Mouse (Mus musculus): ENCODE data around the gene Gabpb1. TPM values are rescaled to one million over a fixed set of nuclear protein-coding genes. Genes with fewer than 3 reads are reported as not detected.
A peak's percentile ranks its signal among the peaks of the same experiment; 100 is the strongest.

Gabpb1 gene
- polyA plus RNA-seq, 1 experiment from 2014 or later: 103 TPM

GRCm38 (mm10) chr2:126599005-126599404, 77.1 kb downstream of the Gabpb1 start:
- H3K36me3 ChIP-seq: no peaks in the 10 kb centered on the region
- no peak for DNase-seq (ENCODE audit: low spot score)
- H3K4me3 ChIP-seq: no peak overlapping the region
- H3K9me3 ChIP-seq (replicated peaks): no peaks in the 10 kb centered on the region
- 19% methylated on average over 3 of the region's 3 CpGs for WGBS
- H3K27ac ChIP-seq: no peak overlapping the region
- no peaks in the 10 kb centered on the region for H3K27me3 ChIP-seq (ENCODE audit: low read depth, poor library complexity, severe bottlenecking)
- H3K4me1 ChIP-seq: peaks cover 9% of the 10 kb centered on the region

- Histone ChIP-seq H3K4me3 (no peak overlapping the region), H3K27ac (no peak overlapping the region), H3K36me3 (no peaks in the 10 kb centered on the region), H3K9me3 (replicated peaks) (no peaks in the 10 kb centered on the region), H3K27me3 (ENCODE audit: low read depth, poor library complexity, severe bottlenecking) (no peaks in the 10 kb centered on the region), H3K4me1 (peaks cover 10% of the 10 kb centered on the region)
- 55% methylated on average over 2 of the region's 2 CpGs for WGBS
- DNase-seq (ENCODE audit: low spot score): no peak
These were observed 77.8 kb downstream of the Gabpb1 start for GRCm38 (mm10) chr2:126598359-126598758.

GRCm38 (mm10) chr2:126597279-126598241, 78.6 kb downstream of the Gabpb1 start:
- no peak overlapping the region for H3K4me3 ChIP-seq
- 87% methylated on average over 20 of the region's 20 CpGs for WGBS

GRCm38 (mm10) chr2:126596347-126597072, 79.6 kb downstream of the Gabpb1 start:
- Histone ChIP-seq H3K36me3 (no peaks in the 10 kb centered on the region), H3K27ac (no peak overlapping the region), H3K4me3 (no peak overlapping the region), H3K4me1 (peaks cover 10% of the 10 kb centered on the region), H3K9me3 (replicated peaks) (no peaks in the 10 kb centered on the region), H3K27me3 (ENCODE audit: low read depth, poor library complexity, severe bottlenecking) (no peaks in the 10 kb centered on the region)
- WGBS: 93% methylated on average over 7 of the region's 7 CpGs
- no peak for DNase-seq (ENCODE audit: low spot score)

More at GRCm38 (mm10) chr2:126597279-126598241, 78.6 kb downstream of the Gabpb1 start:
- no peak for DNase-seq (ENCODE audit: low spot score)
- Histone ChIP-seq H3K27me3 (ENCODE audit: low read depth, poor library complexity, severe bottlenecking) (no peaks in the 10 kb centered on the region), H3K27ac (no peak overlapping the region), H3K9me3 (replicated peaks) (no peaks in the 10 kb centered on the region), H3K36me3 (no peaks in the 10 kb centered on the region), H3K4me1 (peaks cover 10% of the 10 kb centered on the region)

- 25% methylated on average over 26 of the region's 26 CpGs for WGBS
- H3K27me3 ChIP-seq (ENCODE audit: low read depth, poor library complexity, severe bottlenecking): no peaks in the 10 kb centered on the region
- no peaks in the 10 kb centered on the region for H3K9me3 ChIP-seq (replicated peaks)
- peak; percentile 85 for DNase-seq (ENCODE audit: low spot score)
- 0 out of 2 replicates have a peak, but pooled peaks cover 5% of the 10 kb centered on the region for H3K4me1 ChIP-seq
- peak overlapping the region; percentile 46 for H3K4me3 ChIP-seq
- no peak overlapping the region; the same call in 1 of the 2 replicates for H3K27ac ChIP-seq
- H3K36me3 ChIP-seq: no peaks in the 10 kb centered on the region
These were observed 82.1 kb downstream of the Gabpb1 start for GRCm38 (mm10) chr2:126593831-126594610.

GRCm38 (mm10) chr2:126591304-126591703, 84.8 kb downstream of the Gabpb1 start:
- Histone ChIP-seq H3K36me3 (no peaks in the 10 kb centered on the region), H3K27ac (no peak overlapping the region), H3K9me3 (replicated peaks) (no peaks in the 10 kb centered on the region), H3K27me3 (ENCODE audit: low read depth, poor library complexity, severe bottlenecking) (no peaks in the 10 kb centered on the region), H3K4me3 (no peak overlapping the region), H3K4me1 (0 out of 2 replicates have a peak, but pooled peaks cover 5% of the 10 kb centered on the region)
- DNase-seq (ENCODE audit: low spot score): no peak
- 94% methylated on average over 4 of the region's 4 CpGs for WGBS

GRCm38 (mm10) chr2:126587468-126587867, 88.7 kb downstream of the Gabpb1 start:
- H3K27me3 ChIP-seq (ENCODE audit: low read depth, poor library complexity, severe bottlenecking): no peaks in the 10 kb centered on the region
- 89% methylated on average over 3 of the region's 3 CpGs for WGBS
- DNase-seq (ENCODE audit: low spot score): no peak
- no peaks in the 10 kb centered on the region for H3K4me1 ChIP-seq
- no peaks in the 10 kb centered on the region for H3K9me3 ChIP-seq (replicated peaks)
- no peaks in the 10 kb centered on the region for H3K36me3 ChIP-seq
- H3K27ac ChIP-seq: no peak overlapping the region
- H3K4me3 ChIP-seq: no peak overlapping the region

- Histone ChIP-seq H3K4me3 (no peak overlapping the region), H3K27me3 (ENCODE audit: low read depth, poor library complexity, severe bottlenecking) (no peaks in the 10 kb centered on the region), H3K9me3 (replicated peaks) (no peaks in the 10 kb centered on the region), H3K4me1 (no peaks in the 10 kb centered on the region), H3K27ac (no peak overlapping the region), H3K36me3 (no peaks in the 10 kb centered on the region)
- 84% methylated on average over 8 of the region's 8 CpGs for WGBS
- no peak for DNase-seq (ENCODE audit: low spot score)
These were observed 91.3 kb downstream of the Gabpb1 start for GRCm38 (mm10) chr2:126584621-126585369.

GRCm38 (mm10) chr2:126583960-126584359, 92.2 kb downstream of the Gabpb1 start:
- Histone ChIP-seq H3K4me3 (no peak overlapping the region), H3K36me3 (no peaks in the 10 kb centered on the region), H3K9me3 (replicated peaks) (no peaks in the 10 kb centered on the region), H3K4me1 (no peaks in the 10 kb centered on the region), H3K27ac (no peak overlapping the region), H3K27me3 (ENCODE audit: low read depth, poor library complexity, severe bottlenecking) (no peaks in the 10 kb centered on the region)
- 71% methylated on average over 6 of the region's 6 CpGs for WGBS
- no peak for DNase-seq (ENCODE audit: low spot score)

GRCm38 (mm10) chr2:126579282-126579681, 96.9 kb downstream of the Gabpb1 start:
- no peaks in the 10 kb centered on the region for H3K9me3 ChIP-seq (replicated peaks)
- no peaks in the 10 kb centered on the region for H3K36me3 ChIP-seq
- no peak for DNase-seq (ENCODE audit: low spot score)
- H3K4me3 ChIP-seq: no peak overlapping the region
- no peak overlapping the region for H3K27ac ChIP-seq
- H3K4me1 ChIP-seq: no peaks in the 10 kb centered on the region
- H3K27me3 ChIP-seq (ENCODE audit: low read depth, poor library complexity, severe bottlenecking): no peaks in the 10 kb centered on the region
- WGBS: 95% methylated on average over 1 of the region's 1 CpGs
